Mouse (Mus musculus): ENCODE results near the gene Batf. TPM values are rescaled to one million over a fixed set of nuclear protein-coding genes. Genes with fewer than 3 reads are reported as not detected.
"Not testable (repeated sequence)": the region's sequence is repeated elsewhere in the genome, so short reads cannot be mapped to it uniquely, and the experiment has no call there.

The Batf gene
- total RNA-seq, 2 experiments from 2014 or later: 0.46 to 0.55 TPM

DNA sequence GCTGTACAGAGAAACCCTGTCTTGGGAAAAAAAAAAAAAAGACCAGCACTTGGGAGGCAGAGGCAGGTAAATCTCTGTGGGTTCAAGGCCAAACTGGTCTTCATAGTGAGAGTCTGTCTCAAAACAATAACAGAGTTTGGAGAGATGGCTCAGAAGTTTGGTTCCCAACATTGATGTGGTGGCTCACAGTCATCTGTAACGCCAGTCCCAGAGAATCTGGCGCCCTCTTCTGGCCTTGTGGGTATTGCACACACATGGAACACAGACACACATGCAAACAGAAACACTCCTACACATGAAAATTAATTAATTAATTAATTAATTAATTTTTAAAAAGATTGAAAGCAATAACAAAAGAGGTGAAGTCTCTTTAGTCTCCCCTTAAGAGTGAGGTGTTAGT is 4.1 kb upstream of the Batf start:
- DNase-seq (ENCODE audit: low spot score in 2 of 2): no peak

DNA sequence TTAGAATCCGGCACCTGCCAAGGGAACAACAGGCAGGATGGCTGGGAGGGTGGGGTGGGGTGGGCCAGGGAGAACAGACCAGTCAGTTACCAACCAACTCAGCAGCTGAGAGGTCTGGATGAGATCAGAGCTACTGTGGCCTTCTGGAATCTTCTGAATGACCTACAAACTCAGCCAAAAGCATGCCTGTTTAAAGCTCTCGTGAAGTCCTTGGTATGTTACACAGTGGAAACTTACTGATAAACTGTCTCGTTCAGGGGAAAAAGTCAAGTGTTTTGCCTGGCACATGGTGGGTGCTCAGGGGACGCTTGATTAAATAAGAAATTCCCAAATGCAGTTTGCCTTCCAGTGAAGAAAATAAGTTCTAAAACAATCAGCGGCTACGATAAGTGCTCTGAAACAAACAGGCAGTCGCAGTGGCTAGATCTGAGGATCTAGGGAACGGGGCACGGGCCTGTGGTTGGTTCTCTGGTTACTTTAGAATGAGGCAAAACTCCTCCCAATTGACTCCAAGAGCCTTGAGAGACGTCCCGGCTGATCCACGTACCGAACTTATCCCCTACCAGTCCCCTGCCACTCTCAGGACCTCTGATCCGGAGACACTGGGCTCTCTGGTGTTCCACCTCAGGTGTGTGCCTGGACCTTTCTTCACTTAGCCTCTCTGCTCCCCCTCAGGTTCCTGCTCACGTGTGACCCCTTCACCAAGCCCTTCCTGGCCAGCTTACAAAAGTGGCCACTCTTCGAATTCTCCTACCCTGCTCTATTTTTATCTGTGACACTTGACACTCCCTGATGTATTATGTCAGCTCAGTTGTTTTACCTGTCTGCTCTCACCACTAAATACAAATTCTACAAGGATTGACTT is 1.8 kb upstream of the Batf start:
- no peak for DNase-seq (ENCODE audit: low spot score in 2 of 2)

DNA sequence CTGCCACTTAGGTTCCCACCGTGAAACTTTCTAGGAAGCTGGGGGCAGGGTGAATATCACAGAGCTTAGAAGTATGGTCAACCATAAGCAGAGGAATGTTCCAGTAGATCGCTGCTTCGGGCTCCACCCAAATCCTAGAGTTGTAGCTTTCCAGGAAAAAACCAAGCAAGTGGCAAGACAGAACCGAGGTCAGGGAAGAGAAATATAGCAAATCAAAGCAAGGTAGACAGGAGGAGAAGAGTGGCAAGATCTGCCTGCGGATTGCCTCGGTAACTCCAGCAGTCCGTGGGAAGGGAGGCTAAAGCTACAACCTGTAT is 706 bp downstream of the Batf start:
- DNase-seq (ENCODE audit: low spot score in 2 of 2): no peak

DNA sequence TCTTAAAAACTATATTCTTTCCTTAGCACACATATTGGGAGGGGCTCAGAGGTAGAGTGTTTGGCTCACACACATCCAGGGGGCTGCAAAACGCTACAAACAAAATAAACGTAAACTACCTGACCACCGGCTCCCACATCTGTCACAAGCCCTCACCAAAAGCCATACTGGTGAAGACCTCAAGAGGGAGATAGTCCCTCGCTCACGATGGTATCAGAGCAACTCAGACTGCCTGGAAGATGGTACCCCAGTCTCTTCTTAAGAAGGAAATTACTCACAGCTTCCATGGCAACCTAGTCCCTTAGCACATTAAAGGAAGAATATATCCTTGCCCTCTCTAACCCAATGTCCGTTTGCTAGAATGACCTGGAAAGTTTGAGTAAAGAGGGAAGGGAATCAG is 1.4 kb downstream of the Batf start:
- no peak for DNase-seq (ENCODE audit: low spot score in 2 of 2)

DNA sequence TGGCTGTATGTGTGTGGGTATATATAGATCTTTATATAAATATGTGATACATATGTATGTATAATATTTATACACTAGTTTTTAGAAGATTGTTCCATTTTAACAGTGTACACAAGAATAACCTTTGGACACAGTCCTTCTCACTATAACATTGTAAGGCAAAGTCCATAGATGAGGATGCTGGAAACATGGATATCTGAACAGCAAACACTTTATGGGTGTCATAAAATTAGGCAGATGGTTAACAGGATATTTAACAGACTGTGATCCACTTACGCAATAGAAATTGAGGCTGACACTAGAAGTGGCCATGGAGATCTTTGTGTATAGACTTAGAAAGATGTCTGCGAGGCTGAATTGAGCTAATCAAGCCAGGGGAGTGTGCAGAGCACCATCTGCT is 9.3 kb downstream of the Batf start:
- no peak for DNase-seq (ENCODE audit: low spot score in 2 of 2)

DNA sequence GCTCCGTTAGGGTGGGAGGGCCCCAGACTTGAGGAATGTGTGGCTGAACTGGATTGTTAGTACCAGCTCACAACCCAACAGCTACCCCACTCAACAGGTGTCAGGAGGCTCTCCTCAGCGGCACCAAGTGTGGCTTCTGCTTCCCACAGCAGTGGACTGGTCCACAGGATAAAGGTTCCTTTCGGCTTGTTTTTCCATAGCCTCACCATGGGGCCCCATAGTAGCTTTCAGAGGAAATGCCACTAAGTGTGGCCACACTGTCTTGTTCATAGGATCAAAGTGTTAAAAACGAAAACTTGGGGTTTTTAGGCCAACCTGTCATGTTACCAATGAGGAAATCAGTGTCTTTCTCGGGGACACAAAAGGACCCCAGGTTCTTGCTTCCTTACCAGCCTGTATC is 10.0 kb downstream of the Batf start:
- no peak for DNase-seq (ENCODE audit: low spot score in 2 of 2)

DNA sequence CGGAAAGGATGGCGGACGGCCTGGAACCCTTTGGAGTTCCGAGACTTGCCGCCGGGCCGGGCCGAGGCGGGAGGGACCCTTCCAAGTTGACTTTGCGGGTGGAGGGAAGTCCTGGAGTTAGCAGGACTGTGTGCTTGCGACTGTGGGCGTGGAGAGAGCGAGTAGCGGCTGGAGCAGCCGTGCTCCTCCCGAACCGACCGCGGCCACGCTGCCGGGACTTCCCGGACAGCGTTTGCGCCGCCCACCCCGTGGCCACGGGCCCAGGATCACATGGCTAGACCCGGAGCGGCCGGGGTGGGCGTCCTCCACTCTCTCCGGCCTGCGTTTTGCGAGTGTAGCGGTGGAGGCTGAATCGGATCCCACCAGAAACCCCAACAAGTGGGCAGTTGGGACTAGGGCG is 11.7 kb downstream of the Batf start:
- DNase-seq (ENCODE audit: low spot score in 2 of 2): not testable (repeated sequence)

DNA sequence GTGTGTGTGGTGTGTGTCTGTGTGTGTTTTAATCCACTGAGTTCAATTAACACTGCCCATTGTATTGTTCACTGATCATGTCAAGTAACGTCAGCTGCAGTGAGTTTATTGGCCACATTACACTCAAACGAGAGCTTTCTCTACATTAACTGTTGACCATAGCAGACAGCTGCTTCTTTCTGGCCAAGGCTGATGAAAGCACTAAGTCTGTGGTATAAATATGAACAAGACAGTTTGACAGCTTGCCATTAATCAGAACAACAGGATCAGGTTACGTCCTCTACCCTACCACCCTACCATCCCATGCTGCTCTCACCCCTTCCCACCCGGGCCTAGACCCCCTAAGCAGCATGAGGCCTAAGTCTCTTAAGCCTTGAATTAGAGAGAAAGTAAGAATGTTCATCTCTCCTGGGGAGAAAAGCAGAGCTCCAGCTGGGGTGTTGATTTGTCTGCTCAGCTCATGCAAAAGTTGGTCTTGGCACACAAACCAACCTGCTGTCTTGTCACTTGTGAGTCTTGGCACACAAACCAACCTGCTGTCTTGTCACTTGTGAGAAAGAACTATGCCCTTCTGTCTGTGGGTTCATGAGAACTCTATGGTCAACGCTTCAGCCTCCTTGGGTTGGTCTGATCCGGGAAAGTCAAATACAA is 13.8 kb downstream of the Batf start:
- DNase-seq (ENCODE audit: low spot score in 2 of 2): no peak

DNA sequence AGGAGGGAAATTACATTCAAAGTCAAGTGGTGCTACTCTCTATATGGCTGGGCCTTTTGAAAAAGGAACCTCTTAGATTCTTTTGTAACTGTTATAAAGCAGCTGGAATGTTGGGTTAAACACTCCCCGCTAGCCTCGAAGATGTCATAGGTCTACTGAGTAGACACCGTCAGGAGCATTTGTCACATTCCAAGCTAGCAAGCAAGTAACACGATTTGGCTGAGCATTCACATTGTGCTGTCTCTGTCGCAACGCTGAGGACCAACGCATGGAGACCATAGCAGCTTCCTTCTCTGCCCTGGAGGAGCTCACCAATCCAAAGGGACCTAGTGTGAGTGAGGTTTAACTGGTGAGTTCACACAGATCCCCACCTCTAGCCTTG is 14.4 kb downstream of the Batf start:
- no peak for DNase-seq (ENCODE audit: low spot score in 2 of 2)

DNA sequence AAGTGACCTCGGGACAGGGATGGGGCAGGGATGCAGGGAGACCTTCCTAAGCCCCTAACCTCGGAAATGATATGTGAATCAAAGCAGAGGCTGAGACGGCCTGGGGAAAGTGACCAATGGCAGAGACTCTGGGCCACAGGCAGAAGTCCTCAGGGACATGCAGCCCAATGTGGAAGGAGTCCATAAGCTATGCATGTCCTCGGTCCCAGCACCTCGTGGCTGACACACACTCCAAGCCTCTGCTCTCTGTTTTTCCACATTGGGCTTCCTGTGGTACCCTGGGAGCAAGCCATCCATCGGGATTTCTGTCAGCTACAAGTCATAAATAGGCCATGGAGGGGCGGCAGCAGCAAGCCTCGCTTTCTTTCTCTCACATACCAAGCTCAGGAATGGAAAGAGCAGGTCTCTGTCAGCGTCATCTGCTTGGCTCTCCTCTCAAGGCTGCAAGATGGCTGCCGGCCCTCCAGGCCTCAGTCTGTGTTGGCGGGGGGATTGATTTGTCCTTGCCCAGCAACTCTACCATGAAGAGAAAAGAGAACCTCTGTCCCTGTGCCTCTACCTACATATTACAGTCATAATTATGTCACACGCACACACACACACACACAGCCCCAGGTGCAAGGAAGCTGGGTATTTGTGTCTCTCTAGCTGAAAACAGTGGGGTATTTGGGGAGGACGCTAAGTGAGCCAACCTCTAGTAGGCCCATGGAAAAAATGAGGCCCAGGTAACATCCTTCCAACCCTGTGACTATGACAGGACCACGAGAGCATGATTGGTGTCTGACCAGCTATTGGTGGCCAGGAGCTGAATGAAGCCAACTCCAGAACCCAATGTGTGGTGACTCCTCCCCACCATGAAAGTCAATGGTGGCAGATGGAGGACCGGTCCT is 15.9 kb downstream of the Batf start:
- no peak for DNase-seq (ENCODE audit: low spot score in 2 of 2)

DNA sequence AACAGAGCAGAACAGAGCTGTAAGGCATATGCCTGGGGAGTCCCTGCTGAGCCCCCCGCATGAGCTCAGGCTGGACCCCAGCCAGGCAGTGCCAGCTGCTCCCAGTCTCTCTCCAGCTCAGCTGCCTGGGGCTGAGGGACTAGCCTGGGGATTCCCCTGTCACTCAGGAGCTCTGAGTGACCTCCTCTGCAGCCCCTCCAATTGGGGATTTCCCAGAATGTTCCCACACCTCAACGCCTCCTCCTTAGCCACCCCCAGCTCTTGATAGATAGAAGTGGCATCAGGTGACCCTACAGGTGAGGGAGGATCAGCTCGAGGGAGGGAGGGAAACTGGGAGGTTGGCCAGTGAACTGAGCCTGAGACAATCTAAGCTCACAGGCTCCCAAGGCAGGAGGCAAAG is 17.0 kb downstream of the Batf start:
- DNase-seq (ENCODE audit: low spot score in 2 of 2): peak in 1 of 2 experiments; percentile 36

DNA sequence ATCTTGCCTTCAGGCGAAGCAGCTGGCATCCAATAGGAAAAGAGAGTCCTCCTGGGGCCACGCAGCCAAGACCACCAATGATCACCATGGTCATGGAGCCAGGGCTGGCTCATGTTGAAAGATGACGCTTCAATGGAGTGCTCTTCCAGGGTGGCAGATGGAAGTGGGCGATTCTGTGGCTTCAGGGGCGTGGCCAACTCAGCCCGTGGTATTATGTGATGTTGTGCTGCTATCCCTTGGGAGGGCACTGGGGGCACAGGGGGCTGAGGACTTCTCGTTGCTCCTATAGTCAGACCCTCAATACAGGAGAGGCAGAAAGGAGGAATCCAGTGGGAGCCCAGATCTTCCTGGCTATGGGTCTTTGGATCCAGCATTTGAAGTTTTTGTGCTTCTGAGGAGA is 18.1 kb downstream of the Batf start:
- peak; percentile 9 to 11 for DNase-seq (ENCODE audit: low spot score in 2 of 2)

DNA sequence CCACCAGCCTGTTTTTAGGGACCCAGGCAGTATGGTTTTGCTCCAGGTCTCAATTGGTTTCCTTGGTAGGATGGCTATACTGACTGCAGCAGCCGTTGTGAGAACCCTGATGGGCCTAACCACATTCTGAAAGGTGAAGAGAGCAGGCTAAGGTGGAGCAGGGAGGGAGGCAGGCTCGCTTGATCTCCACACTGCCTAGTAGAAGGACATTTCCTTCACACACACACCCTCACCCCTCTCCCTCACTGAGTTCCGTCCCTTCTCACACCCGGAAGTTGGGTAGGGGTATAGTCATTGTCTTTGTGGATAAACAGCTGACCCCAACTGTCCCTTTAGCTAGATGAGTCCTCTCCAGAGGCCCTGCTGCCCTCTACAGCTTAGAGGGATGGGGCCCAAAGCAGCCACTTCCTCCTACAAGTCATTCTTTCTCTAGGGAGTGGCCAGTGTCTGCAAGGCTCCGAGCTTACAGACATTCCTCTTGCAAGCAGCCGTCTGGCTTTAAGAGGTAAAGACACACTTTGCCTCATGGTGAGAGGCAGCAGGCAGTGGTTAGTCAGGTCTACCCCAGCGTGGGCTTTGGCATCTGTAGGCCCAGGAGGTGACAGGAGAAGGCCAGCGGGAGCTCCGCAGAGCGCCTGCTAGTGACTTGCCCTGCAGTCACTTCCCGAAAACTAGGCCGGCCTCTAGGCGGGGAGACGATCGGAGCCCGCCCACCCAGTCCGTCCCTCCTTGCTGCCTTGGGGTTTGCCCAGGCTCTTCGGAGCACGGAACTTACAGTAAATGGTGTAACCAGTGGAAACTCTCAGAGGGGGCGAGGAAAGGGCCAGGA is 18.7 kb downstream of the Batf start:
- peak; percentile 42 to 43 for DNase-seq (ENCODE audit: low spot score in 2 of 2)

DNA sequence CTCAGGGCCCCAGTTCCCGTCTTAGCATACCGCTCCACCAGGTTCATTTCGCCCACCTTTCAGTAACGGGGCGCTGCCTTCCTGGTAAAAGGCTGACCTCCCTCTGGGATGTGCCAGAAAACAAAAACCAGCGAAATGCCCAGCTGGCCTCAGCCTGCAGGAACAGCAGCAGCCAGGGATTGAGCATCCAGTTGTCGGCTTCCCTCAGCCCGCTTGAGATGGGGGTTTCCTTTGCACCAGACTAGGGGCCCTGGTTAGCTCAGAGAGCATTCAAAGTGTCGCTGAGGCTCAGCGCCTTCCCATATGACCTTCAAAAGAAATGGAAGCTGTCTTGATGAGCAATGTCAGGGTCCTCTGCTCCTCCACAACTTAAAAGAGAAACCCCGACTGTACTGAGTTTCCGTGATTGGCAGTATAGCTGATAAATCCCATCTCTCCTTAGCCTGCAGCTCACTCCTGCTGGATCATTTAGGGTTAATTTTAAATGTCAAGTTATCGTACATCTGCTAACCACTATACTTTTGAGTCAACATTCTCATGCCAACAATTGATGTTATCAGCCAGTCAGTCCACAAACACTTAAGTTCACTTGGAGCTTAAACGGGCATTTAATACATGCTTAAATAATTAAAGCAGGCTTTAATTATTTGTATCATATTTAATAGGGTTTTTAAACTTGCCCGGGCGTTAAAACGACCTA is 19.5 kb downstream of the Batf start:
- DNase-seq (ENCODE audit: low spot score in 2 of 2): no peak

DNA sequence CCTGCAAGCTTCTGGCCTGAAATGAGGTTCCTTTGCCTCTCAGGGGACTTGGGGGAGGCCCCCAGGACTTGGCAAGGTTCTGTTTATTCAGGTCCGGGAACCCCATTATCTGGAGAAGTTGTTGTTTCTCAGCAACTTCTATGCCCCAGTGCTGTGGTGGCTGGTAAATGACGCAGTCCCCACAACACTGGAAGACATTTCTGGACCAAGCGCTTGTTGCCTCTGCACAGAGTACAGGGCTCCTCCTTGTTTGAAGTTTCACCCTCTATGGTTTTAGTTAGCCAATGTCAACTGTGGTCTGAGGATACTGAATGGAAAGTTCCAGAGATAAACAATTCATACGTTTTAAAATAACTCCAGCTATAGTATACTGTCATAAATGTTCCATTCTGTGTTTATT is 20.4 kb downstream of the Batf start:
- no peak for DNase-seq (ENCODE audit: low spot score in 2 of 2)

DNA sequence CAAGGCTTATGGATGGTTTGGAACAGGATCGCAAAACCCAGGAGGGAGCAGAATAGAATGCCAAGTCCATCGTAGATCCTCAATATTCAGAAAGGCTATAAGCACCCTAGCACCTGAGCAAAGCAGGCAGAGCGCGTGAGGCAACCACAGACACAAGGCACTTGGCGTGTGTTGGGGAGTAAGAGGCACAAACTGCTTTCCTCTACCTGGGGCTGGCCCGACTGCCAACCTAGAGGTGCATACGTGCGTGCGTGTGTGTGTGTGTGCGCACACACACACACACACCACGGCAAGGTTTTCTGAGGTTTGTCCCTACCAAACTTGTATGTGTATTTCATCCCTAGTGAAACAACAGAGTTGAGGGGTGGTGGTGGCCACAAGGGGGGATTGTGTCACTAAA is 20.9 kb downstream of the Batf start:
- no peak for DNase-seq (ENCODE audit: low spot score in 2 of 2)

DNA sequence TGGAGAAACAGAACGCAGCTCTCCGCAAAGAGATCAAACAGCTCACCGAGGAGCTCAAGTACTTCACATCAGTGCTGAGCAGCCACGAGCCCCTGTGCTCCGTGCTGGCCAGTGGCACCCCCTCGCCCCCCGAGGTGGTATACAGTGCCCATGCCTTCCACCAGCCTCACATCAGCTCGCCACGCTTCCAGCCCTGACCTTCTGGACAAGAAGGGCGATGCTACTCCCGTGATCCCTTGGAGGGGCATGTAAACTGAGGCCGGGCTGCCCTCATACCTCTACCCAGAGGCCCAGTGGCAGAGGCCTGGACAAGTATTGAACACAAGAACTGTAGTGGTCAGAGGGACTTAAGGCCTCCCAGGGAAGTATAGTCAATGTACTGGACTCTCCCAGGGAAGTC is 22.1 kb downstream of the Batf start:
- DNase-seq (ENCODE audit: low spot score in 2 of 2): no peak

DNA sequence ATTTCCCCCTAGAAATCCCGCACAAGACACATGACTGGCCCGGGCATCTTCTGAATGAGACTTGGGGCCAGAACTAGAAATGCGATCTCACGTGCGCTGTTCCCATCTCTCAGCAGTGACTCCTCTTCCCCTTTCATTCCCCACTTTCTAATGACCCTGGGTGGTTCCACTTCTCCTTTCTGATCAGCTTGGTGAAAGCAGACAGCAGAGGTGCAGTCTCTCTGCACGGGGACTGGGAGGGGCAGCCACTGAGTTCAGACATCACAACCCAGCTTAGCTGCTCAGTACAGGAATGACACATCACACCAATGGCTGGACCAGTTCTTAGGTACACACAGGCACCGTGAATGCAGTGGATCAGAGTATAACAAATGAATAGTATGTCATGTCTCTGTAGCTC is 24.2 kb downstream of the Batf start:
- DNase-seq (ENCODE audit: low spot score in 2 of 2): no peak

DNA sequence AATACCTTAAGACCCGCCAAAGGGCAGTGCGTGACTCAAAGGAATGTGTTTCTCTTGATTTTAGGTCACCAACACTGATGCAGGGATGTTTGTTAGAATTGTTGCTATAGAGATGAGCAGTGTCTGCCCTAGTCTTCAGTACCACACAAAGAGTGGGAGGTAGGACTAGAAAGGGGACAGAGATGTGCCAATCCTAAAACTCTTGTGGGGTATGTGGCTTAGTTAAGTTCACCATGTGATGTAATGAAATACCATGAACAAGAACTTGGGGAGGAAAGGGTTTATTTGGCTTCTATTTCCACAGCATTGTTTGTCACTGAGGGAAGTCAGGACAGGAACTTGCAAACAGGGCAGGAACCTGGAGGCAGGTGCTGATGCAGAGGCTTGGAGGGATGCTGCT is 26.1 kb downstream of the Batf start:
- DNase-seq (ENCODE audit: low spot score in 2 of 2): no peak

DNA sequence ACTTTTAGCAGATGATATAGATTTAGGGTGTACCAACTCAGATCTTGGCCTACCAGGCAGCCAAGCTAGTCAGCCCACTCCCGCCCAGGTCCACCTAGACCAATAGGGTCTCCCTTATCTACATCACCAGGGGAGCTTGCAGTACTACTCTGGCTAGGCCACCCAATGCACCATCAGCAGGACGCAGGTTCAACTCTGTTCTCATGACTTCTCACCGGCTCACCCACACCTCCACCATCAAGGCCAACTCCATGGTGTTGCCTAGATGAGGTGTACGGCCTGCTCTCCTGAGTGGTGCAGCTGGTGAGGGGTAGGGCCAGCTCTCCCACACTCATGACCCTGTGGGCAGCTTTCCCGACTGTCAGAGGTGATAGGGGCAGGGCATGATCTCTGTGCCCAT is 27.7 kb downstream of the Batf start:
- DNase-seq (ENCODE audit: low spot score in 2 of 2): no peak

DNA sequence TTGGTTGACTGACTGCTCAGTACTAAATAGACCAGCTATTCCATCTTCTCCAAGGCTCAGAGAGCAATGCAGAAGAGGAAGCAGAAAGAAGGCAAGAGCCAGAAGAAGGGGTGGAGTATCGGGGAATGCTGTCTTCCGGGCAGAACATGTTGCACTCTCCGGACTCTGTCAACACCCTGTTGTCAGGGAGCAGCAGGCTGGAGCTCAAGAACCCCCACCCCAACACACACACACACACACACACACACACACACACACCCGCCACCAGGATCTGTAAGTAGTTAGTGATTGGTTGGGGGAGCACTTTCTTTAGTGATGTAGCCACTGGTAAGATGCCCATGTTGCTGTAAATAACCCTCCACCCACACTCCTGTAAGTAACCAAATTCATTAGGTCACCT is 38.8 kb downstream of the Batf start:
- no peak for DNase-seq (ENCODE audit: low spot score in 2 of 2)
